Mouse (Mus musculus) limb, embryonic 13.5 days (tissue): ENCODE measurements around the gene Bcas1. TPM values are rescaled to one million over a fixed set of nuclear protein-coding genes. Genes with fewer than 3 reads are reported as not detected.
A peak's percentile ranks its signal among the peaks of the same experiment; 100 is the strongest.

Experiments used
- ATAC-seq: fragments of 200-750 bp; cut with Nextera tagmentation; 2 replicates; pipeline ENCODE4 v1.8.0; 2017; ENCODE audit warnings: low read depth, moderate number of reproducible peaks, moderate TSS enrichment; ENCODE audit not compliant: low FRiP score
- H3K27ac ChIP-seq: fragments of 300-500 bp; sonication (generic); 2 replicates; pipeline ENCODE4 v1.5.1; 2015; ENCODE audit warnings: inconsistent platforms, mild to moderate bottlenecking, moderate library complexity
- H3K27me3 ChIP-seq: fragments of 300-500 bp; sonication (generic); 2 replicates; pipeline ENCODE4 v1.6.1; 2015; ENCODE audit warnings: mild to moderate bottlenecking, inconsistent platforms
- H3K36me3 ChIP-seq: fragments of 300-500 bp; sonication (generic); 2 replicates; pipeline ENCODE4 v1.6.1; 2015; ENCODE audit warnings: inconsistent platforms, mild to moderate bottlenecking, moderate library complexity
- H3K4me1 ChIP-seq: fragments of 300-500 bp; sonication (generic); 2 replicates; pipeline ENCODE4 v1.6.1; 2015; ENCODE audit warnings: inconsistent platforms
- H3K4me2 ChIP-seq: fragments of 300-500 bp; sonication (generic); replicated peaks from 2 replicates; pipeline ENCODE4 v1.6.1; 2015; ENCODE audit warnings: inconsistent platforms, mild to moderate bottlenecking, moderate library complexity
- H3K4me3 ChIP-seq: fragments of 300-500 bp; sonication (generic); 2 replicates; pipeline ENCODE4 v1.5.1; 2015; ENCODE audit warnings: moderate library complexity, mild to moderate bottlenecking, inconsistent platforms
- H3K9ac ChIP-seq: fragments of 300-500 bp; sonication (generic); 2 replicates; pipeline ENCODE4 v1.6.1; 2015; ENCODE audit warnings: mild to moderate bottlenecking, inconsistent platforms
- H3K9me3 ChIP-seq: fragments of 300-500 bp; sonication (generic); 2 replicates; pipeline ENCODE4 v1.6.1; 2016; ENCODE audit warnings: inconsistent platforms
- WGBS: fragments of 180-500 bp; shearing (Covaris S2); methylation state at CpG from one replicate; pipeline ENCODE4 v1.1.7; 2015; 5-methylcytosine and 5-hydroxymethylcytosine counted together
- polyA plus RNA-seq: library from polyadenylated mRNA; unstranded; fragments of >200 nt; fragmentation: Nextera tagmentation; extraction: Ambion mirVana; gene quantifications from 2 replicates; pipeline ENCODE4 v1.2.1, GENCODE M21; 2015

Bcas1 gene
- polyA plus RNA-seq, 1 experiment from 2014 or later = 0.89 TPM

- ATAC-seq = no peak
These were observed 16.0 kb downstream of the Bcas1 start for GRCm38 (mm10) chr2:170411490-170412168.

GRCm38 (mm10) chr2:170410677-170411489 lies 16.8 kb downstream of the Bcas1 start:
- WGBS = 10% methylated on average over 23 of the region's 23 CpGs
- H3K36me3 ChIP-seq = no peaks in the 10 kb centered on the region
- H3K4me2 ChIP-seq = peak overlapping the region; percentile 55
- H3K9me3 ChIP-seq = no peaks in the 10 kb centered on the region
- H3K27me3 ChIP-seq = peaks cover 47% of the 10 kb centered on the region
- H3K4me3 ChIP-seq = peak overlapping the region; percentile 28
- peak overlapping the region; percentile 25; the same call in 1 of the 2 replicates for H3K9ac ChIP-seq
- H3K27ac ChIP-seq = no peak overlapping the region
- peaks cover 15% of the 10 kb centered on the region for H3K4me1 ChIP-seq
- peak; percentile 44; the same call in 1 of the 2 replicates for ATAC-seq

More at GRCm38 (mm10) chr2:170411490-170412168, 16.0 kb downstream of the Bcas1 start:
- Histone ChIP-seq H3K9ac (no peak overlapping the region), H3K9me3 (no peaks in the 10 kb centered on the region), H3K4me2 (peak overlapping the region; percentile 55), H3K27me3 (peaks cover 41% of the 10 kb centered on the region), H3K4me1 (peaks cover 15% of the 10 kb centered on the region), H3K36me3 (no peaks in the 10 kb centered on the region), H3K4me3 (peak overlapping the region; percentile 28), H3K27ac (no peak overlapping the region)
- WGBS = 7% methylated on average over 13 of the region's 13 CpGs

- Histone ChIP-seq H3K36me3 (no peaks in the 10 kb centered on the region), H3K27ac (no peak overlapping the region), H3K4me1 (peaks cover 29% of the 10 kb centered on the region), H3K9ac (no peak overlapping the region), H3K9me3 (no peaks in the 10 kb centered on the region), H3K27me3 (peaks cover 45% of the 10 kb centered on the region), H3K4me2 (no peak overlapping the region), H3K4me3 (no peak overlapping the region)
- ATAC-seq = no peak
- WGBS = 84% methylated on average over 14 of the region's 14 CpGs
These were observed 21.2 kb downstream of the Bcas1 start for GRCm38 (mm10) chr2:170406438-170406837.

GRCm38 (mm10) chr2:170404781-170405573 lies 22.7 kb downstream of the Bcas1 start:
- H3K9ac ChIP-seq = no peak overlapping the region
- H3K27ac ChIP-seq = no peak overlapping the region
- no peak for ATAC-seq
- H3K9me3 ChIP-seq = no peaks in the 10 kb centered on the region
- H3K4me2 ChIP-seq = no peak overlapping the region
- H3K4me3 ChIP-seq = no peak overlapping the region
- H3K4me1 ChIP-seq = peaks cover 33% of the 10 kb centered on the region
- H3K36me3 ChIP-seq = no peaks in the 10 kb centered on the region
- WGBS = 28% methylated on average over 18 of the region's 18 CpGs
- peaks cover 31% of the 10 kb centered on the region for H3K27me3 ChIP-seq

GRCm38 (mm10) chr2:170403666-170404385 lies 23.8 kb downstream of the Bcas1 start:
- Histone ChIP-seq H3K9ac (no peak overlapping the region), H3K4me3 (no peak overlapping the region), H3K9me3 (no peaks in the 10 kb centered on the region), H3K4me2 (no peak overlapping the region), H3K36me3 (no peaks in the 10 kb centered on the region), H3K4me1 (peaks cover 33% of the 10 kb centered on the region), H3K27me3 (peaks cover 20% of the 10 kb centered on the region), H3K27ac (no peak overlapping the region)
- 23% methylated on average over 10 of the region's 10 CpGs for whole genome bisulfite sequencing
- no peak for ATAC-seq

GRCm38 (mm10) chr2:170401211-170401799 lies 26.3 kb downstream of the Bcas1 start:
- peaks cover 33% of the 10 kb centered on the region for H3K4me1 ChIP-seq
- H3K27ac ChIP-seq = no peak overlapping the region
- no peaks in the 10 kb centered on the region for H3K36me3 ChIP-seq
- H3K27me3 ChIP-seq = peaks cover 13% of the 10 kb centered on the region; the same call in 1 of the 2 replicates
- H3K4me3 ChIP-seq = peak overlapping the region; percentile 40
- ATAC-seq = peak; percentile 19; the same call in 1 of the 2 replicates
- peak overlapping the region; percentile 55 for H3K9ac ChIP-seq
- H3K4me2 ChIP-seq = peak overlapping the region; percentile 81
- H3K9me3 ChIP-seq = no peaks in the 10 kb centered on the region
- WGBS = 2% methylated on average over 17 of the region's 17 CpGs

GRCm38 (mm10) chr2:170400666-170401065 lies 27.0 kb downstream of the Bcas1 start:
- H3K4me3 ChIP-seq = peak overlapping the region; percentile 40
- peak overlapping the region; percentile 55 for H3K9ac ChIP-seq
- H3K4me2 ChIP-seq = peak overlapping the region; percentile 81
- H3K27ac ChIP-seq = no peak overlapping the region
- 2% methylated on average over 10 of the region's 10 CpGs for WGBS
- ATAC-seq = no peak
- no peaks in the 10 kb centered on the region for H3K36me3 ChIP-seq
- H3K9me3 ChIP-seq = 0 out of 2 replicates have a peak, but pooled peaks cover 1% of the 10 kb centered on the region
- peaks cover 33% of the 10 kb centered on the region for H3K4me1 ChIP-seq
- H3K27me3 ChIP-seq = peaks cover 9% of the 10 kb centered on the region; the same call in 1 of the 2 replicates

GRCm38 (mm10) chr2:170391994-170392393 lies 35.7 kb downstream of the Bcas1 start:
- Histone ChIP-seq H3K27ac (no peak overlapping the region), H3K36me3 (no peaks in the 10 kb centered on the region), H3K9ac (no peak overlapping the region), H3K27me3 (no peaks in the 10 kb centered on the region), H3K4me3 (no peak overlapping the region), H3K4me1 (no peaks in the 10 kb centered on the region), H3K4me2 (no peak overlapping the region), H3K9me3 (peaks cover 8% of the 10 kb centered on the region; the same call in 1 of the 2 replicates)
- 88% methylated on average over 1 of the region's 1 CpGs for WGBS
- no peak for ATAC-seq

- no peaks in the 10 kb centered on the region for H3K4me1 ChIP-seq
- H3K9ac ChIP-seq = no peak overlapping the region
- no peaks in the 10 kb centered on the region for H3K9me3 ChIP-seq
- no peak overlapping the region for H3K4me2 ChIP-seq
- 73% methylated on average over 5 of the region's 5 CpGs for WGBS
- H3K27me3 ChIP-seq = no peaks in the 10 kb centered on the region
- no peaks in the 10 kb centered on the region for H3K36me3 ChIP-seq
- ATAC-seq = no peak
- H3K4me3 ChIP-seq = no peak overlapping the region
- H3K27ac ChIP-seq = no peak overlapping the region
These were observed 39.3 kb downstream of the Bcas1 start for GRCm38 (mm10) chr2:170388320-170388719.

GRCm38 (mm10) chr2:170385556-170385955 lies 42.1 kb downstream of the Bcas1 start:
- H3K4me2 ChIP-seq = no peak overlapping the region
- H3K9ac ChIP-seq = no peak overlapping the region
- no peaks in the 10 kb centered on the region; the same call in 1 of the 2 replicates for H3K9me3 ChIP-seq
- H3K4me3 ChIP-seq = no peak overlapping the region
- H3K36me3 ChIP-seq = no peaks in the 10 kb centered on the region
- WGBS = 100% methylated on average over 1 of the region's 1 CpGs
- H3K4me1 ChIP-seq = no peaks in the 10 kb centered on the region
- no peak overlapping the region for H3K27ac ChIP-seq
- ATAC-seq = no peak
- no peaks in the 10 kb centered on the region for H3K27me3 ChIP-seq

GRCm38 (mm10) chr2:170384770-170385169 lies 42.9 kb downstream of the Bcas1 start:
- Histone ChIP-seq H3K9ac (no peak overlapping the region), H3K4me1 (no peaks in the 10 kb centered on the region), H3K36me3 (no peaks in the 10 kb centered on the region), H3K9me3 (no peaks in the 10 kb centered on the region; the same call in 1 of the 2 replicates), H3K4me2 (no peak overlapping the region), H3K4me3 (no peak overlapping the region), H3K27me3 (no peaks in the 10 kb centered on the region), H3K27ac (no peak overlapping the region)
- WGBS = 93% methylated on average over 1 of the region's 1 CpGs
- no peak for ATAC-seq
